Mouse (Mus musculus): ENCODE measurements around the gene Acad12. TPM values are rescaled to one million over a fixed set of nuclear protein-coding genes. Genes with fewer than 3 reads are reported as not detected.

The Acad12 gene
- polyA plus RNA-seq, 1 experiment from 2014 or later = 6.4 TPM

GRCm38 (mm10) chr5:121564468-121564895 lies 54.3 kb downstream of the Acad12 start:
- Histone ChIP-seq H3K27me3 (replicated peaks; ENCODE audit: insufficient read depth, low read length) (no peaks in the 10 kb centered on the region), H3K9me3 (ENCODE audit: low read length) (no peaks in the 10 kb centered on the region), H3K4me2 (replicated peaks; ENCODE audit: low read depth, low read length) (peak overlapping the region; percentile 42), H3K27ac (ENCODE audit: low read length) (no peak overlapping the region), H3K9ac (replicated peaks; ENCODE audit: low read depth) (no peak overlapping the region; the same call in 1 of the 2 replicates), H3K4me1 (ENCODE audit: insufficient read depth, low read depth, low read length) (peaks cover 3% of the 10 kb centered on the region; the same call in 1 of the 2 replicates), H3K36me3 (ENCODE audit: insufficient read depth, low read length) (peaks cover 9% of the 10 kb centered on the region; the same call in 1 of the 2 replicates), H3K4me3 (ENCODE audit: low read depth, low read length) (0 out of 2 replicates have a peak overlapping the region, but pooled peaks have one; percentile 9)
- 5% methylated on average over 11 of the region's 11 CpGs for WGBS
- peak; percentile 77 for ATAC-seq
- DNase-seq (ENCODE audit: low spot score) = peak; percentile 89
- TF ChIP-seq CTCF (IDR thresholded peaks at IDR 0.05) (peak; percentile 95), EP300 (IDR thresholded peaks at IDR 0.05) (no peak; the same call in 1 of the 2 replicates)

GRCm38 (mm10) chr5:121562436-121562835 lies 56.3 kb downstream of the Acad12 start:
- Histone ChIP-seq H3K9ac (replicated peaks; ENCODE audit: low read depth) (no peak overlapping the region), H3K4me1 (ENCODE audit: insufficient read depth, low read depth, low read length) (peaks cover 3% of the 10 kb centered on the region; the same call in 1 of the 2 replicates), H3K36me3 (ENCODE audit: insufficient read depth, low read length) (no peaks in the 10 kb centered on the region; the same call in 1 of the 2 replicates), H3K4me2 (replicated peaks; ENCODE audit: low read depth, low read length) (no peak overlapping the region), H3K27me3 (replicated peaks; ENCODE audit: insufficient read depth, low read length) (no peaks in the 10 kb centered on the region), H3K9me3 (ENCODE audit: low read length) (no peaks in the 10 kb centered on the region), H3K27ac (ENCODE audit: low read length) (no peak overlapping the region), H3K4me3 (ENCODE audit: low read depth, low read length) (no peak overlapping the region)
- no peak for DNase-seq (ENCODE audit: low spot score)
- TF ChIP-seq CTCF (IDR thresholded peaks at IDR 0.05) (no peak), EP300 (IDR thresholded peaks at IDR 0.05) (no peak)
- 79% methylated on average over 3 of the region's 3 CpGs for WGBS
- ATAC-seq = no peak

- Histone ChIP-seq H3K4me3 (ENCODE audit: low read depth, low read length) (no peak overlapping the region), H3K27ac (ENCODE audit: low read length) (no peak overlapping the region), H3K36me3 (ENCODE audit: insufficient read depth, low read length) (no peaks in the 10 kb centered on the region), H3K9ac (replicated peaks; ENCODE audit: low read depth) (no peak overlapping the region), H3K4me2 (replicated peaks; ENCODE audit: low read depth, low read length) (no peak overlapping the region), H3K9me3 (ENCODE audit: low read length) (no peaks in the 10 kb centered on the region), H3K4me1 (ENCODE audit: insufficient read depth, low read depth, low read length) (peaks cover 7% of the 10 kb centered on the region; the same call in 1 of the 2 replicates), H3K27me3 (replicated peaks; ENCODE audit: insufficient read depth, low read length) (no peaks in the 10 kb centered on the region)
- DNase-seq (ENCODE audit: low spot score) = no peak
- no peak for ATAC-seq
- TF ChIP-seq EP300 (IDR thresholded peaks at IDR 0.05) (no peak), CTCF (IDR thresholded peaks at IDR 0.05) (no peak)
- 81% methylated on average over 7 of the region's 7 CpGs for WGBS
Measured at GRCm38 (mm10) chr5:121549196-121549595, 69.5 kb downstream of the Acad12 start.

- no peak for TF ChIP-seq EP300 (IDR thresholded peaks at IDR 0.05)
- no peaks in the 10 kb centered on the region for H3K27me3 ChIP-seq (replicated peaks; ENCODE audit: insufficient read depth, low read length)
- WGBS = 86% methylated on average over 3 of the region's 3 CpGs
- H3K4me2 ChIP-seq (replicated peaks; ENCODE audit: low read depth, low read length) = no peak overlapping the region
- H3K4me1 ChIP-seq (ENCODE audit: insufficient read depth, low read depth, low read length) = peaks cover 8% of the 10 kb centered on the region; the same call in 1 of the 2 replicates
- no peak overlapping the region for H3K27ac ChIP-seq (ENCODE audit: low read length)
- H3K36me3 ChIP-seq (ENCODE audit: insufficient read depth, low read length) = no peaks in the 10 kb centered on the region
- DNase-seq (ENCODE audit: low spot score) = no peak
- no peaks in the 10 kb centered on the region for H3K9me3 ChIP-seq (ENCODE audit: low read length)
- no peak for ATAC-seq
- no peak overlapping the region for H3K9ac ChIP-seq (replicated peaks; ENCODE audit: low read depth)
- no peak overlapping the region for H3K4me3 ChIP-seq (ENCODE audit: low read depth, low read length)
Measured at GRCm38 (mm10) chr5:121547084-121547483, 71.7 kb downstream of the Acad12 start.

Other genes with a start within 250 kb of the Acad12 start
- gene Trafd1, start 233.3 kb downstream of the Acad12 start, polyA plus RNA-seq (2015; fragmentation: Nextera tagmentation; extraction: Ambion mirVana) = 76.6 and 80.9 TPM in 2 replicates
- 14.3 and 16.0 TPM in 2 replicates for gene Naa25, start 221.0 kb downstream of the Acad12 start, polyA plus RNA-seq (2015; fragmentation: Nextera tagmentation; extraction: Ambion mirVana)
- gene Tmem116, start 167.0 kb downstream of the Acad12 start, polyA plus RNA-seq (2015; fragmentation: Nextera tagmentation; extraction: Ambion mirVana) = 36.1 and 40.4 TPM in 2 replicates
- 122 and 123 TPM in 2 replicates for gene Erp29, start 166.4 kb downstream of the Acad12 start, polyA plus RNA-seq (2015; fragmentation: Nextera tagmentation; extraction: Ambion mirVana)
- gene Adam1b, start 115.5 kb downstream of the Acad12 start, polyA plus RNA-seq (2015; fragmentation: Nextera tagmentation; extraction: Ambion mirVana) = 0.14 and 0.38 TPM in 2 replicates
- 1.4 and 1.6 TPM in 2 replicates for gene Adam1a, start 73.5 kb downstream of the Acad12 start, polyA plus RNA-seq (2015; fragmentation: Nextera tagmentation; extraction: Ambion mirVana)
- gene Gm42878, start 73.5 kb downstream of the Acad12 start, polyA plus RNA-seq (2015; fragmentation: Nextera tagmentation; extraction: Ambion mirVana) = not detected in 2 replicates
- 39.1 and 42.1 TPM in 2 replicates for gene Mapkapk5, start 73.0 kb downstream of the Acad12 start, polyA plus RNA-seq (2015; fragmentation: Nextera tagmentation; extraction: Ambion mirVana)
- gene Aldh2, start 25.1 kb downstream of the Acad12 start, polyA plus RNA-seq (2015; fragmentation: Nextera tagmentation; extraction: Ambion mirVana) = 580 and 606 TPM in 2 replicates
- gene Acad10, start 41.6 kb upstream of the Acad12 start, polyA plus RNA-seq (2015; fragmentation: Nextera tagmentation; extraction: Ambion mirVana) = 3.7 and 4.5 TPM in 2 replicates
- 32.2 and 37.6 TPM in 2 replicates for gene Brap, start 41.6 kb upstream of the Acad12 start, polyA plus RNA-seq (2015; fragmentation: Nextera tagmentation; extraction: Ambion mirVana)
- 40.6 and 45.3 TPM in 2 replicates for gene Atxn2, start 92.4 kb upstream of the Acad12 start, polyA plus RNA-seq (2015; fragmentation: Nextera tagmentation; extraction: Ambion mirVana)
- gene Sh2b3, start 218.7 kb upstream of the Acad12 start, polyA plus RNA-seq (2015; fragmentation: Nextera tagmentation; extraction: Ambion mirVana) = 24.4 and 26.2 TPM in 2 replicates
- 22.7 and 23.4 TPM in 2 replicates for gene Pheta1, start 230.0 kb upstream of the Acad12 start, polyA plus RNA-seq (2015; fragmentation: Nextera tagmentation; extraction: Ambion mirVana)